Comparison of ENCODE assay signal across 13 mouse cellular contexts in genomic region chr16:78531957-78532605, GRCm38 (mm10). TPM values are rescaled to one million over a fixed set of nuclear protein-coding genes. Genes with fewer than 3 reads are reported as not detected.
DNase-seq lines count a peak whose midpoint lies in the region; ATAC-seq lines count a peak whose summit lies in the region.
"Had no signal": no experiment of that assay in that cellular context is flagged by ENCODE, and none has a peak within 500 bp of the region (broad histone marks: within the 10 kb centered on the region; RNA-seq: fewer than 3 reads in every experiment).

No protein-coding gene starts in this region.

- peak overlapping the region; percentile 78 for H3K4me3 ChIP-seq in megakaryocyte, embryonic 14.5 days (replicated peaks)
- H3K4me3 ChIP-seq: liver, embryonic 13.5 days had no signal

- no peaks in the 10 kb centered on the region for H3K9me3 ChIP-seq in megakaryocyte, embryonic 14.5 days
- H3K9me3 ChIP-seq: liver, embryonic 13.5 days had no signal

- ATAC-seq in activated CD4-positive, CD25-positive, alpha-beta regulatory T cell, adult 4 months = peak; percentile 74
- ATAC-seq in cerebellum, adult (ENCODE audit: insufficient number of reproducible peaks, low FRiP score, low TSS enrichment) = no peak
- ATAC-seq: forebrain, embryonic 16.5 days had no signal

- DNase-seq in layer of hippocampus, adult 9-11 months = peak; percentile 29
- DNase-seq in layer of hippocampus, postnatal 10 days (ENCODE audit: low spot score in 2 of 2) = no peak
- DNase-seq in CD4-positive helper T cell, adult 2 months (ENCODE audit: low read depth, low spot score) = peak; percentile 60
- no peak for DNase-seq in right cerebral cortex, postnatal 25 days
- no peak for DNase-seq in spleen, adult 12 weeks (ENCODE audit: low spot score)
- DNase-seq: kidney, postnatal 4 days; liver, embryonic 13.5 days; retina, postnatal 1 day had no signal

- no peaks in the 10 kb centered on the region for H3K36me3 ChIP-seq in megakaryocyte, embryonic 14.5 days (replicated peaks; ENCODE audit: low read length)
- H3K36me3 ChIP-seq: G1E; liver, embryonic 13.5 days had no signal

- H3K27me3 ChIP-seq in megakaryocyte, embryonic 14.5 days (replicated peaks) = no peaks in the 10 kb centered on the region
- H3K27me3 ChIP-seq: liver, embryonic 13.5 days had no signal

- H3K4me1 ChIP-seq in megakaryocyte, embryonic 14.5 days = peaks cover 63% of the 10 kb centered on the region
- H3K4me1 ChIP-seq: liver, embryonic 13.5 days had no signal

RNA-seq across cellular contexts. Expression of gene D16Ertd472e, which starts 44.4 kb away (rescaled TPM):
- 10 to 100 TPM; 10.8 to 12.0 TPM for total RNA-seq in layer of hippocampus, postnatal 10 days (2021)
- 10 to 100 TPM; 52.1 to 55.1 TPM for polyA plus RNA-seq in activated CD4-positive, CD25-positive, alpha-beta regulatory T cell, adult 4 months (2017; shearing (Covaris generic))
- 14.9 and 19.1 TPM in 2 replicates for polyA plus RNA-seq in megakaryocyte, embryonic 14.5 days (2012; ENCODE audit: insufficient read depth, low replicate concordance)
- total RNA-seq: G1E had no signal
- polyA plus RNA-seq: G1E had no signal

Comparison
In these comparisons a context has a peak if more than half of its experiments do, and no peak if none do; other contexts are left out.
1. DNase-seq: peak in layer of hippocampus, adult 9-11 months (single experiment) and CD4-positive helper T cell, adult 2 months (single experiment); none in layer of hippocampus, postnatal 10 days (0 of 2), right cerebral cortex, postnatal 25 days (single experiment) and spleen, adult 12 weeks (single experiment).